10 mouse cellular contexts compared by ENCODE assay signal in the genomic region with DNA sequence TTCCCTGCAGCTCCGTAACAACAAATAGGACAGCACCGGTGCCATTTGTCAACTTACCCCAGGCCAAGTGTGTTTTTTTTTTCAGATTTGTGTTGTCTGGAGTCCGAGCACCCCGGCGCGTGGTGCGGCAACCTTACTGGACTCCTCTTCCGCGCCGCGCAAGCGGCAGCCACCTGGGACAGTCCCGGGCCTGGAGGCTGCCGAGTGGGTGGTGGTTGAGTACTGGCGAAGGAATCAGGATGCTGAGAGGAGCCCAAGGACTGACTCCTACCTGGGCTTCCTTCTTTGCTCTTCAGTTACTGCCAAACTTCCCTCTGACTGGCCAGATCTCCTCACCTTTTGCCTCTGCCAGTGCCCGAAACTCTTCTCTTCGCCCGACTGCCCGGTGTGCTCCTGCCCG. TPM values are rescaled to one million over a fixed set of nuclear protein-coding genes. Genes with fewer than 3 reads are reported as not detected.
DNase-seq lines count a peak whose midpoint lies in the region; ATAC-seq lines count a peak whose summit lies in the region.
"Had no signal": no experiment of that assay in that cellular context is flagged by ENCODE, and none has a peak within 500 bp of the region (broad histone marks: within the 10 kb centered on the region; RNA-seq: fewer than 3 reads in every experiment).

No protein-coding gene starts in this region.

- no peaks in the 10 kb centered on the region for H3K9me3 ChIP-seq in kidney, embryonic 15.5 days (replicated peaks)
- no peaks in the 10 kb centered on the region for H3K9me3 ChIP-seq in embryonic facial prominence, embryonic 14.5 days (ENCODE audit: control insufficient read depth, low read length)
- no peaks in the 10 kb centered on the region for H3K9me3 ChIP-seq in hindbrain, embryonic 10.5 days
- H3K9me3 ChIP-seq in midbrain, embryonic 12.5 days, result no peaks in the 10 kb centered on the region
- H3K9me3 ChIP-seq: megakaryocyte, embryonic 14.5 days had no signal

- ATAC-seq in kidney, embryonic 15.5 days (replicated peaks; ENCODE audit: low FRiP score), result no peak
- no peak for ATAC-seq in embryonic facial prominence, embryonic 14.5 days (ENCODE audit: low read depth)
- ATAC-seq in midbrain, embryonic 12.5 days (ENCODE audit: low FRiP score, low read depth), result no peak
- ATAC-seq in CD4-positive, CD25-positive, alpha-beta regulatory T cell, adult 4 months, result no peak
- no peak for ATAC-seq in monocyte, adult 5-6 weeks (replicated peaks; ENCODE audit: insufficient number of reproducible peaks, low FRiP score, low TSS enrichment, poor library complexity, severe bottlenecking)

- H3K4me2 ChIP-seq in kidney, embryonic 15.5 days, result peak overlapping the region; percentile 75
- peak overlapping the region; percentile 61 for H3K4me2 ChIP-seq in embryonic facial prominence, embryonic 14.5 days (ENCODE audit: low read depth, low read length)
- peak overlapping the region; percentile 69 for H3K4me2 ChIP-seq in midbrain, embryonic 12.5 days (replicated peaks)

- no peaks in the 10 kb centered on the region for H3K36me3 ChIP-seq in kidney, embryonic 15.5 days
- no peaks in the 10 kb centered on the region for H3K36me3 ChIP-seq in embryonic facial prominence, embryonic 14.5 days (ENCODE audit: control insufficient read depth, insufficient read depth, low read length)
- no peaks in the 10 kb centered on the region for H3K36me3 ChIP-seq in hindbrain, embryonic 10.5 days
- no peaks in the 10 kb centered on the region for H3K36me3 ChIP-seq in midbrain, embryonic 12.5 days

- no peak overlapping the region for H3K27ac ChIP-seq in kidney, embryonic 15.5 days
- no peak overlapping the region for H3K27ac ChIP-seq in embryonic facial prominence, embryonic 14.5 days (replicated peaks; ENCODE audit: low read depth, low read length)
- no peak overlapping the region for H3K27ac ChIP-seq in hindbrain, embryonic 10.5 days
- H3K27ac ChIP-seq in midbrain, embryonic 12.5 days (replicated peaks), result no peak overlapping the region

- peaks cover 63% of the 10 kb centered on the region for H3K27me3 ChIP-seq in kidney, embryonic 15.5 days
- H3K27me3 ChIP-seq in embryonic facial prominence, embryonic 14.5 days (replicated peaks; ENCODE audit: control insufficient read depth, insufficient read depth, low read length), result peaks cover 45% of the 10 kb centered on the region
- peaks cover 63% of the 10 kb centered on the region for H3K27me3 ChIP-seq in hindbrain, embryonic 10.5 days (ENCODE audit: insufficient read depth, poor library complexity, severe bottlenecking)
- peaks cover 40% of the 10 kb centered on the region for H3K27me3 ChIP-seq in midbrain, embryonic 12.5 days

- intact Hi-C loops in left cerebral cortex, postnatal 4 days (cut with DNase I), result no loop called here

- no peak overlapping the region for H3K9ac ChIP-seq in kidney, embryonic 15.5 days
- H3K9ac ChIP-seq in embryonic facial prominence, embryonic 14.5 days (ENCODE audit: low read depth, low read length), result no peak overlapping the region
- peak overlapping the region; percentile 31; the same call in 1 of the 2 replicates for H3K9ac ChIP-seq in midbrain, embryonic 12.5 days (replicated peaks)

- DNase-seq in kidney, adult 8-10 months, result no peak
- no peak for DNase-seq in embryonic facial prominence, embryonic 14.5 days (ENCODE audit: low spot score)
- DNase-seq in hindbrain, embryonic 10.5 days (ENCODE audit: low spot score), result no peak
- DNase-seq in left cerebral cortex, postnatal 4 days, result no peak

- 34% methylated on average over 20 of the region's 20 CpGs for WGBS in kidney, embryonic 15.5 days
- WGBS in embryonic facial prominence, embryonic 14.5 days, result 30% methylated on average over 16 of the region's 20 CpGs
- WGBS in hindbrain, embryonic 10.5 days, result 26% methylated on average over 20 of the region's 20 CpGs
- WGBS in midbrain, embryonic 12.5 days, result 31% methylated on average over 20 of the region's 20 CpGs

- H3K4me3 ChIP-seq in kidney, embryonic 15.5 days (replicated peaks), result peak overlapping the region; percentile 49
- peak overlapping the region; percentile 43 for H3K4me3 ChIP-seq in embryonic facial prominence, embryonic 14.5 days (ENCODE audit: low read depth, low read length)
- H3K4me3 ChIP-seq in hindbrain, embryonic 10.5 days, result peak overlapping the region; percentile 55
- peak overlapping the region; percentile 50 for H3K4me3 ChIP-seq in midbrain, embryonic 12.5 days

- no peaks in the 10 kb centered on the region for H3K4me1 ChIP-seq in kidney, embryonic 15.5 days
- H3K4me1 ChIP-seq in embryonic facial prominence, embryonic 14.5 days (ENCODE audit: control insufficient read depth, insufficient read depth, low read length), result no peaks in the 10 kb centered on the region
- peaks cover 4% of the 10 kb centered on the region; the same call in 1 of the 2 replicates for H3K4me1 ChIP-seq in hindbrain, embryonic 10.5 days (replicated peaks)
- H3K4me1 ChIP-seq in midbrain, embryonic 12.5 days, result no peaks in the 10 kb centered on the region

RNA-seq across cellular contexts. Expression of gene Trpc5, which starts 0.2 kb away (rescaled TPM):
- polyA plus RNA-seq in kidney, embryonic 15.5 days (2015; fragmentation: Nextera tagmentation; extraction: Ambion mirVana), result 0.08 and 0.13 TPM in 2 replicates
- 0.97 and 0.99 TPM in 2 replicates for polyA plus RNA-seq in embryonic facial prominence, embryonic 14.5 days (2014; fragmentation: Nextera tagmentation; extraction: Ambion mirVana)
- polyA plus RNA-seq in hindbrain, embryonic 10.5 days (2016; fragmentation: Nextera tagmentation; extraction: Ambion mirVana), result 0.10 and 0.18 TPM in 2 replicates
- 0.43 and 0.46 TPM in 2 replicates for polyA plus RNA-seq in midbrain, embryonic 12.5 days (2016; fragmentation: Nextera tagmentation; extraction: Ambion mirVana)
- not detected for polyA plus RNA-seq in CD4-positive, CD25-positive, alpha-beta regulatory T cell, adult 4 months (2017; shearing (Covaris generic))
- total RNA-seq in left cerebral cortex, postnatal 4 days (2021), result 10 to 100 TPM; 34.6 to 39.9 TPM
- total RNA-seq in monocyte, adult 5-6 weeks (2017), result not detected in 3 replicates
- total RNA-seq: granulocyte monocyte progenitor cell, adult 5-6 weeks had no signal

RNA-seq across cellular contexts. Expression of gene Rtl4, which starts 1.0 kb away (rescaled TPM):
- polyA plus RNA-seq in kidney, embryonic 15.5 days (2015; fragmentation: Nextera tagmentation; extraction: Ambion mirVana), result 0.36 and 0.42 TPM in 2 replicates
- polyA plus RNA-seq in embryonic facial prominence, embryonic 14.5 days (2014; fragmentation: Nextera tagmentation; extraction: Ambion mirVana), result 1.6 and 2.8 TPM in 2 replicates
- 0.05 and 0.25 TPM in 2 replicates for polyA plus RNA-seq in hindbrain, embryonic 10.5 days (2016; fragmentation: Nextera tagmentation; extraction: Ambion mirVana)
- 0.18 and 0.54 TPM in 2 replicates for polyA plus RNA-seq in midbrain, embryonic 12.5 days (2016; fragmentation: Nextera tagmentation; extraction: Ambion mirVana)
- not detected for polyA plus RNA-seq in CD4-positive, CD25-positive, alpha-beta regulatory T cell, adult 4 months (2017; shearing (Covaris generic))
- 1 to 10 TPM; 2.2 to 2.5 TPM for total RNA-seq in left cerebral cortex, postnatal 4 days (2021)
- total RNA-seq in monocyte, adult 5-6 weeks (2017), result not detected in 3 replicates
- total RNA-seq: granulocyte monocyte progenitor cell, adult 5-6 weeks had no signal
